Mouse (Mus musculus) lung, postnatal 0 days (tissue): Measurements from ENCODE around the gene Olfml2b. TPM values are rescaled to one million over a fixed set of nuclear protein-coding genes. Genes with fewer than 3 reads are reported as not detected.

Experiments
- ATAC-seq: fragments of 200-750 bp; cut with Nextera tagmentation; 2 replicates; pipeline ENCODE4 v1.8.0; 2017; ENCODE audit warnings: moderate library complexity
- DNase-seq: peaks from one replicate; pipeline ENCODE4 v3.0.0-alpha.2; 2016; ENCODE audit warnings: low spot score
- H3K27ac ChIP-seq: fragments of 300-500 bp; sonication (generic); 2 replicates; pipeline ENCODE4 v1.5.1; 2014; ENCODE audit warnings: antibody characterized with exemption, mild to moderate bottlenecking, low read length, mixed read lengths
- H3K27me3 ChIP-seq: fragments of 300-500 bp; sonication (generic); replicated peaks from 2 replicates; pipeline ENCODE4 v1.6.1; 2014; ENCODE audit warnings: low read length, mixed read lengths; ENCODE audit not compliant: insufficient read depth
- H3K36me3 ChIP-seq: fragments of 300-500 bp; sonication (generic); 2 replicates; pipeline ENCODE4 v1.6.1; 2014; ENCODE audit warnings: low read length, mixed read lengths; ENCODE audit not compliant: insufficient read depth
- H3K4me1 ChIP-seq: fragments of 300-500 bp; sonication (generic); 2 replicates; pipeline ENCODE4 v1.6.1; 2014; ENCODE audit warnings: antibody characterized with exemption, low read depth, low read length, mixed read lengths; ENCODE audit not compliant: insufficient read depth
- H3K4me2 ChIP-seq: fragments of 300-500 bp; sonication (generic); replicated peaks from 2 replicates; pipeline ENCODE4 v1.6.1; 2014; ENCODE audit warnings: low read depth, mild to moderate bottlenecking, low read length, moderate library complexity, mixed read lengths
- H3K4me3 ChIP-seq: fragments of 300-500 bp; sonication (generic); 2 replicates; pipeline ENCODE4 v1.5.1; 2014; ENCODE audit warnings: low read depth, low read length
- H3K9ac ChIP-seq: fragments of 300-500 bp; sonication (generic); replicated peaks from 2 replicates; pipeline ENCODE4 v1.6.1; 2014; ENCODE audit warnings: low read depth, mild to moderate bottlenecking
- H3K9me3 ChIP-seq: fragments of 300-500 bp; sonication (generic); 2 replicates; pipeline ENCODE4 v1.6.1; 2016; ENCODE audit warnings: low read length, mixed read lengths
- CTCF ChIP-seq: IDR thresholded peaks from 2 replicates; pipeline ENCODE4 v1.5.1; 2016; ENCODE audit warnings: antibody characterized with exemption, mild to moderate bottlenecking
- EP300 ChIP-seq: IDR thresholded peaks from 2 replicates; pipeline ENCODE4 v1.6.1; 2016; ENCODE audit warnings: antibody characterized with exemption, mild to moderate bottlenecking, control low read depth
- WGBS: fragments of 180-500 bp; shearing (Covaris S2); extraction: QIAGEN DNeasy Blood & Tissue Kit; methylation state at CpG from one replicate; pipeline ENCODE4 v1.1.7; 2014; 5-methylcytosine and 5-hydroxymethylcytosine counted together
- polyA plus RNA-seq: library from polyadenylated mRNA; unstranded; fragments of >200 nt; fragmentation: Nextera tagmentation; extraction: Ambion mirVana; gene quantifications from 2 replicates; pipeline ENCODE4 v1.2.1, GENCODE M21; 2015

Olfml2b gene
- polyA plus RNA-seq, 1 experiment from 2014 or later, result 26.0 TPM

GRCm38 (mm10) chr1:170664620-170665185 lies 20.4 kb downstream of the Olfml2b start:
- WGBS, result 81% methylated on average over 11 of the region's 11 CpGs
- no peaks in the 10 kb centered on the region for H3K4me1 ChIP-seq
- no peak for ATAC-seq

DNA sequence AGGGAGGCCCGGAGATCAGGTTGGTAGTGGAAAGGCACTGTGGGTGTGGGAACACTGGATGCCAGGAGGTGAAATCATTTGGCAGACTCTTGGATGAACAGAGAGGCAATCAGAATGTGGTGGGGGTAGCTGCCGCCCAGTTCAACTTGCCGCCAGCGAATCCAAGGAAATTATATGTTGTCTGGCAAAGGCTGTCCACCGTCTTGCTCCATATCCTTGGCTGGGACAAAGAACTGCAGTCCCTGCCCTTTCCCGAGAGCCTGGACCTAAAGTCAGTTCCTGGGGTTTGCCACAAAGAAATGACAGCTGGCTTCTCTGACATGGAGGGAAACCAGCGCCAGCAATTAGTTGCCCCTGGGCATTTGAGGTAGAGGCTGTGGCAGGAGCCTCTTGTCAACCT lies 20.9 kb downstream of the Olfml2b start:
- WGBS, result 86% methylated on average over 7 of the region's 7 CpGs
- no peaks in the 10 kb centered on the region for H3K36me3 ChIP-seq
- H3K4me3 ChIP-seq, result no peak overlapping the region
- TF ChIP-seq EP300 (no peak), CTCF (no peak)
- DNase-seq (no peak), ATAC-seq (no peak)
- no peak overlapping the region for H3K27ac ChIP-seq
- H3K27me3 ChIP-seq, result no peaks in the 10 kb centered on the region
- no peaks in the 10 kb centered on the region for H3K9me3 ChIP-seq
- no peaks in the 10 kb centered on the region for H3K4me1 ChIP-seq
- H3K4me2 ChIP-seq, result no peak overlapping the region
- H3K9ac ChIP-seq, result no peak overlapping the region

More at GRCm38 (mm10) chr1:170664620-170665185, 20.4 kb downstream of the Olfml2b start:
- no peak overlapping the region for H3K27ac ChIP-seq
- H3K9me3 ChIP-seq, result no peaks in the 10 kb centered on the region
- H3K4me2 ChIP-seq, result no peak overlapping the region
- H3K9ac ChIP-seq, result no peak overlapping the region
- no peaks in the 10 kb centered on the region for H3K27me3 ChIP-seq
- DNase-seq, result no peak
- H3K36me3 ChIP-seq, result no peaks in the 10 kb centered on the region
- TF ChIP-seq EP300 (no peak), CTCF (no peak)
- no peak overlapping the region for H3K4me3 ChIP-seq

- Histone ChIP-seq H3K4me3 (no peak overlapping the region), H3K27me3 (no peaks in the 10 kb centered on the region), H3K9ac (no peak overlapping the region), H3K36me3 (no peaks in the 10 kb centered on the region), H3K9me3 (no peaks in the 10 kb centered on the region), H3K4me2 (no peak overlapping the region), H3K4me1 (no peaks in the 10 kb centered on the region), H3K27ac (no peak overlapping the region)
- ATAC-seq (0 out of 2 replicates have a peak, but pooled peaks have one; percentile 17), DNase-seq (no peak)
- 63% methylated on average over 9 of the region's 9 CpGs for WGBS
- TF ChIP-seq EP300, result no peak
- no peak for TF ChIP-seq CTCF
These were observed 29.9 kb downstream of the Olfml2b start for GRCm38 (mm10) chr1:170674184-170674775.

GRCm38 (mm10) chr1:170677681-170678080 lies 33.3 kb downstream of the Olfml2b start:
- no peak overlapping the region for H3K4me2 ChIP-seq
- no peak overlapping the region for H3K9ac ChIP-seq
- ATAC-seq (no peak), DNase-seq (no peak)
- H3K4me3 ChIP-seq, result no peak overlapping the region
- no peak for TF ChIP-seq EP300
- no peak for TF ChIP-seq CTCF
- H3K27me3 ChIP-seq, result no peaks in the 10 kb centered on the region
- H3K4me1 ChIP-seq, result no peaks in the 10 kb centered on the region
- no peaks in the 10 kb centered on the region for H3K9me3 ChIP-seq
- H3K27ac ChIP-seq, result no peak overlapping the region
- no peaks in the 10 kb centered on the region for H3K36me3 ChIP-seq
- 93% methylated on average over 4 of the region's 4 CpGs for WGBS

- TF ChIP-seq CTCF, result no peak
- no peak for TF ChIP-seq EP300
- DNase-seq, result no peak
- no peaks in the 10 kb centered on the region for H3K27me3 ChIP-seq
- H3K27ac ChIP-seq, result no peak overlapping the region
- no peaks in the 10 kb centered on the region for H3K9me3 ChIP-seq
- H3K4me1 ChIP-seq, result no peaks in the 10 kb centered on the region
- ATAC-seq, result no peak
- no peak overlapping the region for H3K4me2 ChIP-seq
- 80% methylated on average over 4 of the region's 4 CpGs for WGBS
- no peak overlapping the region for H3K4me3 ChIP-seq
- H3K36me3 ChIP-seq, result no peaks in the 10 kb centered on the region
- H3K9ac ChIP-seq, result no peak overlapping the region
These were observed 34.5 kb downstream of the Olfml2b start for GRCm38 (mm10) chr1:170678861-170679260.

DNA sequence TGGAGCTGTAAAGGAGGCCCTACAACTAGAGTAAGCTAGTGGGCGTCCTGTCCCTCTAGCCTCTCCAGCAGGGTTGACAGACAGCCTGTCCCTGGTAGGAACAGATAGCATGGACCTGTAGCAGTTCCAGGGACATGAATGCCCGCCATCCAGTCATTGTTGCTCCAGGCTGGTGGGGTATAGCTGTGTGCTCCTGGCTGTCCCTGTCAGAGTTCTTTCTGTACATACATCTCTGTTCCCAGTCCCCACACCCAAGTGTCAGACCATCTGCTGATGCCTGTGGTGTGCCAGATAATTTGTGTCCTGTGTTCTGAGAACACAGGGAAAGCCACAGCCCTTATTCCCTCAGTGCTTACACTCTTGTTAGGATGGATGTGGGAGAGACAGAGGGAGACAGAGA lies 35.3 kb downstream of the Olfml2b start:
- no peaks in the 10 kb centered on the region for H3K36me3 ChIP-seq
- no peak for TF ChIP-seq EP300
- no peak for TF ChIP-seq CTCF
- ATAC-seq, result no peak
- 76% methylated on average over 2 of the region's 2 CpGs for WGBS
- H3K27ac ChIP-seq, result no peak overlapping the region
- no peak for DNase-seq
- H3K4me3 ChIP-seq, result no peak overlapping the region
- H3K9ac ChIP-seq, result no peak overlapping the region
- H3K4me2 ChIP-seq, result no peak overlapping the region
- no peaks in the 10 kb centered on the region for H3K27me3 ChIP-seq
- H3K9me3 ChIP-seq, result no peaks in the 10 kb centered on the region
- H3K4me1 ChIP-seq, result no peaks in the 10 kb centered on the region
